In genomic region chr10:67003743-67004526, GRCm38 (mm10) we compare ENCODE assay signal across 8 mouse cellular contexts.
DNase-seq lines count a peak whose midpoint lies in the region; ATAC-seq and TF ChIP-seq lines count a peak whose summit lies in the region.

No protein-coding gene starts in this region.

- peak; percentile 50 to 83 for DNase-seq in adrenal gland, adult (ENCODE audit: inconsistent age in 2 of 2, low spot score in 1 of 2)
- DNase-seq in adrenal gland, adult 8-10 months = no peak
- peak; percentile 58 for DNase-seq in cerebellum, adult 9-11 months
- peak; percentile 18 for DNase-seq in gastrocnemius, postnatal 25 days
- DNase-seq in hindbrain, postnatal 0 days (ENCODE audit: low spot score) = peak; percentile 78
- DNase-seq in midbrain, embryonic 11.5 days (ENCODE audit: low spot score, missing footprints) = no peak

- H3K27me3 ChIP-seq in hindbrain, postnatal 0 days (ENCODE audit: insufficient read depth, low read length) = no peaks in the 10 kb centered on the region
- H3K27me3 ChIP-seq in limb, embryonic 12.5 days = no peaks in the 10 kb centered on the region
- H3K27me3 ChIP-seq in midbrain, embryonic 11.5 days (ENCODE audit: control insufficient read depth, insufficient read depth, low read length) = no peaks in the 10 kb centered on the region
- no peaks in the 10 kb centered on the region for H3K27me3 ChIP-seq in small intestine, adult 2 months (ENCODE audit: control insufficient read depth, insufficient read depth, low read length)

- no peak for TF ChIP-seq CTCF in hindbrain, postnatal 0 days (IDR thresholded peaks at IDR 0.05; ENCODE audit: low read depth)
- TF ChIP-seq CTCF in small intestine, adult 2 months (IDR thresholded peaks at IDR 0.05; ENCODE audit: extremely low read depth, insufficient read length, insufficient replicate concordance, low read depth, low read length) = no peak

- ATAC-seq in hindbrain, postnatal 0 days = peak; percentile 74
- peak; percentile 8 for ATAC-seq in limb, embryonic 12.5 days (ENCODE audit: insufficient number of reproducible peaks, insufficient read depth, low FRiP score, low TSS enrichment, low read depth)
- ATAC-seq in midbrain, embryonic 11.5 days (ENCODE audit: low FRiP score) = peak; percentile 72

- no peaks in the 10 kb centered on the region for H3K36me3 ChIP-seq in hindbrain, postnatal 0 days (ENCODE audit: insufficient read depth, low read length)
- H3K36me3 ChIP-seq in limb, embryonic 12.5 days = no peaks in the 10 kb centered on the region
- H3K36me3 ChIP-seq in midbrain, embryonic 11.5 days (ENCODE audit: control insufficient read depth, insufficient read depth, low read length) = no peaks in the 10 kb centered on the region
- H3K36me3 ChIP-seq in small intestine, adult 2 months (ENCODE audit: control insufficient read depth, insufficient read depth, low read length) = no peaks in the 10 kb centered on the region

- H3K27ac ChIP-seq in hindbrain, postnatal 0 days = peak overlapping the region; percentile 85
- H3K27ac ChIP-seq in limb, embryonic 12.5 days = peak overlapping the region; percentile 97
- H3K27ac ChIP-seq in midbrain, embryonic 11.5 days (ENCODE audit: low read depth, low read length) = peak overlapping the region; percentile 76
- H3K27ac ChIP-seq in small intestine, adult 2 months (ENCODE audit: insufficient read depth, low read depth, low read length) = peak overlapping the region; percentile 82

- WGBS in hindbrain, postnatal 0 days = 2% methylated on average over 22 of the region's 22 CpGs
- WGBS in limb, embryonic 12.5 days = under 1% methylated on average over 22 of the region's 22 CpGs
- under 1% methylated on average over 22 of the region's 22 CpGs for WGBS in midbrain, embryonic 11.5 days
- under 1% methylated on average over 22 of the region's 22 CpGs for WGBS in small intestine, adult 2 months

- peak overlapping the region; percentile 70 for H3K4me2 ChIP-seq in hindbrain, postnatal 0 days (ENCODE audit: low read depth, low read length)
- H3K4me2 ChIP-seq in limb, embryonic 12.5 days = peak overlapping the region; percentile 62
- H3K4me2 ChIP-seq in midbrain, embryonic 11.5 days = peak overlapping the region; percentile 58

- peak overlapping the region; percentile 30 for H3K4me3 ChIP-seq in hindbrain, postnatal 0 days (ENCODE audit: low read length)
- peak overlapping the region; percentile 33 for H3K4me3 ChIP-seq in limb, embryonic 12.5 days (replicated peaks)
- peak overlapping the region; percentile 1; the same call in 1 of the 2 replicates for H3K4me3 ChIP-seq in midbrain, embryonic 11.5 days (ENCODE audit: low read depth, low read length)
- H3K4me3 ChIP-seq in small intestine, adult 2 months (ENCODE audit: low read depth, low read length) = peak overlapping the region; percentile 55

- TF ChIP-seq POLR2A in small intestine, adult 2 months (IDR thresholded peaks at IDR 0.05; ENCODE audit: low read depth, low read length) = no peak

- no peaks in the 10 kb centered on the region for H3K9me3 ChIP-seq in hindbrain, postnatal 0 days (ENCODE audit: low read length)
- peaks cover 8% of the 10 kb centered on the region; the same call in 1 of the 2 replicates for H3K9me3 ChIP-seq in limb, embryonic 12.5 days
- no peaks in the 10 kb centered on the region for H3K9me3 ChIP-seq in midbrain, embryonic 11.5 days (ENCODE audit: control insufficient read depth, low read length)

- H3K4me1 ChIP-seq in hindbrain, postnatal 0 days (ENCODE audit: insufficient read depth, low read length) = peaks cover 14% of the 10 kb centered on the region
- H3K4me1 ChIP-seq in limb, embryonic 12.5 days (replicated peaks) = peaks cover 39% of the 10 kb centered on the region
- H3K4me1 ChIP-seq in midbrain, embryonic 11.5 days (ENCODE audit: control insufficient read depth, insufficient read depth, low read length) = peaks cover 24% of the 10 kb centered on the region
- peaks cover 7% of the 10 kb centered on the region for H3K4me1 ChIP-seq in small intestine, adult 2 months (ENCODE audit: control insufficient read depth, insufficient read depth, insufficient read length, low read length)

- peak overlapping the region; percentile 35 for H3K9ac ChIP-seq in hindbrain, postnatal 0 days (replicated peaks; ENCODE audit: low read length)
- peak overlapping the region; percentile 35; the same call in 1 of the 2 replicates for H3K9ac ChIP-seq in limb, embryonic 12.5 days (replicated peaks)
- H3K9ac ChIP-seq in midbrain, embryonic 11.5 days (ENCODE audit: low read length) = peak overlapping the region; percentile 57

Comparison
In these comparisons a context has a peak if more than half of its experiments do, and no peak if none do; other contexts are left out.
1. DNase-seq: peak in adrenal gland, adult (2 of 2), cerebellum, adult 9-11 months (single experiment), gastrocnemius, postnatal 25 days (single experiment) and hindbrain, postnatal 0 days (single experiment); none in adrenal gland, adult 8-10 months (single experiment) and midbrain, embryonic 11.5 days (single experiment).
2. ATAC-seq: peak in every context shown above with its lines; median percentile 74 in hindbrain, postnatal 0 days; 72 in midbrain, embryonic 11.5 days; 8 in limb, embryonic 12.5 days.
3. H3K4me3 ChIP-seq: peak in every context shown above with its lines; median percentile 55 in small intestine, adult 2 months; 33 in limb, embryonic 12.5 days; 30 in hindbrain, postnatal 0 days; 1 in midbrain, embryonic 11.5 days.
4. Peak in every context shown above with its lines, with median percentiles within 50 percentile points of each other: H3K27ac ChIP-seq, H3K4me2 ChIP-seq and H3K9ac ChIP-seq.